Mouse (Mus musculus): Measurements from ENCODE around the gene Elp4. TPM values are rescaled to one million over a fixed set of nuclear protein-coding genes. Genes with fewer than 3 reads are reported as not detected.

Gene Elp4
- total RNA-seq, 1 experiment = 15.6 TPM

DNA sequence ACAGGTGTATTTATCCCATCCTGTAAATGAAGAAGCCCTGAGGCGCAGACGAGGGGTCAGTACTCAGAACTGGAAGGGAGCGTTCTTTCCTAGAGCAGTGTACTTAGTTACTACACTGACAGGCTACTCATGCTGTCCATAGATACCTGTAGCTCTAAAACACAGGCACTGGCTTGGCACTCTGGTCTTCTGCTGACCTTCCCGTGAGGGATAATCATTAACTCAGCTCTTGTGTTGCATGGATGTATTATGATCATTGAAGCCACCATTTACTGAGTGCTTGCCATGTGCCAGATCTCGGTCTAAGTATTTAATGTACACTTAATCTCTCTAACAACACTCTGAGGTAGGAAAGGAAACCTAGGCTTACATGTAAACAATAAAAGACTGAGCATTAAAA, 155.3 kb downstream of the Elp4 start:
- no peak overlapping the region for H3K4me3 ChIP-seq (ENCODE audit: insufficient read depth in 1 of 2, low read depth in 1 of 2, low read length in 2 of 2, poor library complexity in 1 of 2, severe bottlenecking in 1 of 2)
- H3K36me3 ChIP-seq (ENCODE audit: control insufficient read depth, insufficient read depth, low read length, poor library complexity, severe bottlenecking) = no peaks in the 10 kb centered on the region
- no peak for TF ChIP-seq ZC3H11A (IDR thresholded peaks at IDR 0.05; ENCODE audit: borderline replicate concordance, low read depth, low read length)
- TF ChIP-seq MAFK (IDR thresholded peaks at IDR 0.05; ENCODE audit: insufficient read depth, low read depth, low read length) = no peak
- TF ChIP-seq CHD2 (IDR thresholded peaks at IDR 0.05; ENCODE audit: low read depth, low read length) = no peak
- no peak for TF ChIP-seq HCFC1 (IDR thresholded peaks at IDR 0.05; ENCODE audit: borderline replicate concordance, insufficient read depth, low read length)
- no peak for TF ChIP-seq ZNF384 (IDR thresholded peaks at IDR 0.05; ENCODE audit: low read depth, low read length)
- no peak overlapping the region for H3K9ac ChIP-seq (ENCODE audit: insufficient read depth, low read depth, low read length, poor library complexity, severe bottlenecking)
- H3K27ac ChIP-seq (ENCODE audit: insufficient read depth, low read depth, low read length, poor library complexity, severe bottlenecking) = no peak overlapping the region
- H3K4me1 ChIP-seq (ENCODE audit: control insufficient read depth in 2 of 2, insufficient read depth in 2 of 2, low read length in 2 of 2, poor library complexity in 1 of 2) = no peaks in the 10 kb centered on the region
- no peak for DNase-seq (ENCODE audit: low read depth, low spot score)
- in situ Hi-C loops (cut with MboI; ENCODE audit: low sequenced_read_pairs in 2 of 2, unreplicated experiment in 2 of 2) = no loop called here
- no peaks in the 10 kb centered on the region for H3K9me3 ChIP-seq (ENCODE audit: control insufficient read depth, insufficient read depth, low read depth, low read length)

DNA sequence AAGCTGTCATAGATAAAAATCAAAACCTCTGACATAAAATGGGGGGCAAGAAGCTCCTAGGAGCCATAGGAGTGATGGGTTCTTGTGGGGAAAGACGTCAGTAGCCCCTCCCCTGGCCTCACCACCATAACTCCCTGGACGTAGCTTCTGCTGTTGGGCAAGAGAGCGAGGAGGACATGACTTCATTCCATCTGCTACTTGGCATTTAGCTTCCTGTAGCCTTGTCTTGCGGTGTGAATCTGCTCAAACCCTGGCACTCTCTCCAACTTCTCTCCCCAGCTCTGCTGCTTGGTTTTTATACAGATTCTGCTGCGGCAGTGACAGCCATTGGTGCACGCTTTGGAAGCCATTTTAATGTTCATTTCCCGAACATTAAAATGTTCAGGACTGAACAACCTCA, 157.5 kb downstream of the Elp4 start:
- no peak for DNase-seq (ENCODE audit: low read depth, low spot score)
- in situ Hi-C loops (cut with MboI; ENCODE audit: low sequenced_read_pairs in 2 of 2, unreplicated experiment in 2 of 2) = no loop called here
- Histone ChIP-seq H3K27ac (ENCODE audit: insufficient read depth, low read depth, low read length, poor library complexity, severe bottlenecking) (no peak overlapping the region), H3K9me3 (ENCODE audit: control insufficient read depth, insufficient read depth, low read depth, low read length) (no peaks in the 10 kb centered on the region), H3K4me1 (ENCODE audit: control insufficient read depth in 2 of 2, insufficient read depth in 2 of 2, low read length in 2 of 2, poor library complexity in 1 of 2) (no peaks in the 10 kb centered on the region), H3K4me3 (ENCODE audit: insufficient read depth in 1 of 2, low read depth in 1 of 2, low read length in 2 of 2, poor library complexity in 1 of 2, severe bottlenecking in 1 of 2) (no peak overlapping the region), H3K9ac (ENCODE audit: insufficient read depth, low read depth, low read length, poor library complexity, severe bottlenecking) (no peak overlapping the region), H3K36me3 (ENCODE audit: control insufficient read depth, insufficient read depth, low read length, poor library complexity, severe bottlenecking) (no peaks in the 10 kb centered on the region; the same call in 1 of the 2 replicates)
- no peak for TF ChIP-seq ZNF384 (IDR thresholded peaks at IDR 0.05; ENCODE audit: low read depth, low read length)
- TF ChIP-seq ZC3H11A (IDR thresholded peaks at IDR 0.05; ENCODE audit: borderline replicate concordance, low read depth, low read length) = no peak
- TF ChIP-seq MAFK (IDR thresholded peaks at IDR 0.05; ENCODE audit: insufficient read depth, low read depth, low read length) = no peak
- no peak for TF ChIP-seq CHD2 (IDR thresholded peaks at IDR 0.05; ENCODE audit: low read depth, low read length)
- TF ChIP-seq HCFC1 (IDR thresholded peaks at IDR 0.05; ENCODE audit: borderline replicate concordance, insufficient read depth, low read length) = no peak

DNA sequence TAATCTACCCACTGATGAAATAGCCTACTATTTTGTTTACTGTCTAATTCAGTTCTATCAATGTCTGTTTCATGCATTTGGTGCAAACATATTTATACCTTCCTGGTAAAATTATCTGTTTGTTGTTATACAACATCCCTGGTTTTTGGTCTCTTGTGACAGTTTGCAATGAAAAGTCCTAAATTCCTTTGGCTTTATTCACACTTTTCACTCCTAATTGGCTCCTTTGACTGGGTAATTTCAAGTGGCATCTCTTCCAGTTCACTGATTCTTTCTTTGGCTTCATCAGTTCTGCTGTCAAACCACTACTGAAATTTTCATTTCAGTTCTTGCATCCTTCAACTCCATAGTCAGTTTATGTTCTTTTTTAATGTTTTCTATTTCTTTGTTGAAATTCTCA, 168.2 kb downstream of the Elp4 start:
- TF ChIP-seq CHD2 (IDR thresholded peaks at IDR 0.05; ENCODE audit: low read depth, low read length) (no peak), HCFC1 (IDR thresholded peaks at IDR 0.05; ENCODE audit: borderline replicate concordance, insufficient read depth, low read length) (no peak), MAFK (IDR thresholded peaks at IDR 0.05; ENCODE audit: insufficient read depth, low read depth, low read length) (no peak), ZNF384 (IDR thresholded peaks at IDR 0.05; ENCODE audit: low read depth, low read length) (no peak), ZC3H11A (IDR thresholded peaks at IDR 0.05; ENCODE audit: borderline replicate concordance, low read depth, low read length) (no peak)
- no peak overlapping the region for H3K4me3 ChIP-seq (ENCODE audit: insufficient read depth in 1 of 2, low read depth in 1 of 2, low read length in 2 of 2, poor library complexity in 1 of 2, severe bottlenecking in 1 of 2)
- DNase-seq (ENCODE audit: low read depth, low spot score) = no peak
- no peaks in the 10 kb centered on the region for H3K36me3 ChIP-seq (ENCODE audit: control insufficient read depth, insufficient read depth, low read length, poor library complexity, severe bottlenecking)
- H3K9me3 ChIP-seq (ENCODE audit: control insufficient read depth, insufficient read depth, low read depth, low read length) = no peaks in the 10 kb centered on the region
- in situ Hi-C loops (cut with MboI; ENCODE audit: low sequenced_read_pairs in 2 of 2, unreplicated experiment in 2 of 2) = no loop called here
- H3K27ac ChIP-seq (ENCODE audit: insufficient read depth, low read depth, low read length, poor library complexity, severe bottlenecking) = no peak overlapping the region
- no peaks in the 10 kb centered on the region for H3K4me1 ChIP-seq (ENCODE audit: control insufficient read depth in 2 of 2, insufficient read depth in 2 of 2, low read length in 2 of 2, poor library complexity in 1 of 2)
- H3K9ac ChIP-seq (ENCODE audit: insufficient read depth, low read depth, low read length, poor library complexity, severe bottlenecking) = no peak overlapping the region

DNA sequence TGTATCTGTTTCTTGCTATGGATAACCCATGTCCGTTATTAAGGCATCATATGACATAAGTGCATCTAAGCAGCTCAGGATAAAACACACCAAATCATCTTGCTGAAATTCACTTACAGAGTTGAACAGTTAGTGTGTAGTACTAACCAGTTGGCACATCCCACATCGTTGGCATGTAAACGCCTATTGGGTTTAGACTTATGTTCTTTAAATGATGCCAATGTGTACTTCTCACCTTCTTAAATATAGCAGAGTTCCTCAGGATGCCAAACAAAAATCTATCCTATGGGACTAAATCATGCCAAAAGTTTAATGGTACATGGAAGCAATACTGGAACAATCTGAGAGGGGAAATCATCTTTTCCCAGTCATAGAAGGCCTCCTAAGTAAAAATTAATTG, 173.7 kb downstream of the Elp4 start:
- no peak for DNase-seq (ENCODE audit: low read depth, low spot score)
- in situ Hi-C loops (cut with MboI; ENCODE audit: low sequenced_read_pairs in 2 of 2, unreplicated experiment in 2 of 2) = no loop called here

DNA sequence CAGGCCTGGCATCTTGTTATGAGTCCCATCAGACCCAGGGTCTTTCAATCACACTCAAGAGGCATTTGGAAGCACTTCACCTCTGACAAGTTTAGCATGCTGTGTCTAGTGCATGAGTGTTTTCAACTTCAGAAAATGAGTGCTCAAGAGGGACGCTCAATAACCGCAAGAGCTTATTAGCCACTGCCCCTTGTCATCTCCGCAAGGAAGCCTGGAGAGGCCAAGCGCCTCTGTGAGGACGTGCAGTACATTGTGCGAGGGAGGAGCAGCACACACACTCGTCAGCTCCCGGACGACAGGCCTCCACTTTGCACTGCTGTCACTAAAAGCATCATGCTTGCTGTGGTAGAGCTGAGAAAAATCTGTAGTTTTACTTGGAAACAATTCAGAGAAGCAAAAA, 177.7 kb downstream of the Elp4 start:
- H3K27ac ChIP-seq (ENCODE audit: insufficient read depth, low read depth, low read length, poor library complexity, severe bottlenecking) = no peak overlapping the region
- no peaks in the 10 kb centered on the region for H3K9me3 ChIP-seq (ENCODE audit: control insufficient read depth, insufficient read depth, low read depth, low read length)
- H3K36me3 ChIP-seq (ENCODE audit: control insufficient read depth, insufficient read depth, low read length, poor library complexity, severe bottlenecking) = no peaks in the 10 kb centered on the region; the same call in 1 of the 2 replicates
- TF ChIP-seq ZNF384 (IDR thresholded peaks at IDR 0.05; ENCODE audit: low read depth, low read length) (no peak), MAFK (IDR thresholded peaks at IDR 0.05; ENCODE audit: insufficient read depth, low read depth, low read length) (no peak), CHD2 (IDR thresholded peaks at IDR 0.05; ENCODE audit: low read depth, low read length) (no peak), HCFC1 (IDR thresholded peaks at IDR 0.05; ENCODE audit: borderline replicate concordance, insufficient read depth, low read length) (no peak), ZC3H11A (IDR thresholded peaks at IDR 0.05; ENCODE audit: borderline replicate concordance, low read depth, low read length) (no peak)
- in situ Hi-C loops (cut with MboI; ENCODE audit: low sequenced_read_pairs in 2 of 2, unreplicated experiment in 2 of 2) = no loop called here
- no peak overlapping the region for H3K9ac ChIP-seq (ENCODE audit: insufficient read depth, low read depth, low read length, poor library complexity, severe bottlenecking)
- H3K4me3 ChIP-seq (ENCODE audit: insufficient read depth in 1 of 2, low read depth in 1 of 2, low read length in 2 of 2, poor library complexity in 1 of 2, severe bottlenecking in 1 of 2) = no peak overlapping the region
- H3K4me1 ChIP-seq (ENCODE audit: control insufficient read depth in 2 of 2, insufficient read depth in 2 of 2, low read length in 2 of 2, poor library complexity in 1 of 2) = no peaks in the 10 kb centered on the region
- DNase-seq (ENCODE audit: low read depth, low spot score) = no peak

More for the DNA sequence above, 173.7 kb downstream of the Elp4 start:
- TF ChIP-seq CHD2 (IDR thresholded peaks at IDR 0.05; ENCODE audit: low read depth, low read length) = no peak
- no peak for TF ChIP-seq HCFC1 (IDR thresholded peaks at IDR 0.05; ENCODE audit: borderline replicate concordance, insufficient read depth, low read length)
- no peak for TF ChIP-seq ZNF384 (IDR thresholded peaks at IDR 0.05; ENCODE audit: low read depth, low read length)
- no peak for TF ChIP-seq MAFK (IDR thresholded peaks at IDR 0.05; ENCODE audit: insufficient read depth, low read depth, low read length)
- H3K27ac ChIP-seq (ENCODE audit: insufficient read depth, low read depth, low read length, poor library complexity, severe bottlenecking) = no peak overlapping the region
- no peak overlapping the region for H3K4me3 ChIP-seq (ENCODE audit: insufficient read depth in 1 of 2, low read depth in 1 of 2, low read length in 2 of 2, poor library complexity in 1 of 2, severe bottlenecking in 1 of 2)
- no peak overlapping the region for H3K9ac ChIP-seq (ENCODE audit: insufficient read depth, low read depth, low read length, poor library complexity, severe bottlenecking)
- H3K36me3 ChIP-seq (ENCODE audit: control insufficient read depth, insufficient read depth, low read length, poor library complexity, severe bottlenecking) = no peaks in the 10 kb centered on the region; the same call in 1 of the 2 replicates
- no peaks in the 10 kb centered on the region for H3K4me1 ChIP-seq (ENCODE audit: control insufficient read depth in 2 of 2, insufficient read depth in 2 of 2, low read length in 2 of 2, poor library complexity in 1 of 2)
- no peaks in the 10 kb centered on the region for H3K9me3 ChIP-seq (ENCODE audit: control insufficient read depth, insufficient read depth, low read depth, low read length)

All from ES-E14 (cell line).